Mouse (Mus musculus) embryonic facial prominence, embryonic 15.5 days (tissue): ENCODE measurements around the gene Olfml3. TPM values are rescaled to one million over a fixed set of nuclear protein-coding genes. Genes with fewer than 3 reads are reported as not detected.

ENCODE experiments used
- ATAC-seq: fragments of 200-750 bp; cut with Nextera tagmentation; 2 replicates; pipeline ENCODE4 v1.8.0; 2017; ENCODE audit warnings: low read depth, moderate TSS enrichment; ENCODE audit not compliant: insufficient number of reproducible peaks, low FRiP score, low TSS enrichment
- H3K27ac ChIP-seq: fragments of 300-500 bp; sonication (generic); replicated peaks from 2 replicates; pipeline ENCODE4 v1.5.1; 2015; ENCODE audit warnings: mild to moderate bottlenecking, inconsistent platforms
- H3K27me3 ChIP-seq: fragments of 300-500 bp; sonication (generic); 2 replicates; pipeline ENCODE4 v1.6.1; 2015; ENCODE audit warnings: inconsistent platforms
- H3K36me3 ChIP-seq: fragments of 300-500 bp; sonication (generic); 2 replicates; pipeline ENCODE4 v1.6.1; 2015; ENCODE audit warnings: mild to moderate bottlenecking, inconsistent platforms
- H3K4me1 ChIP-seq: fragments of 300-500 bp; sonication (generic); 2 replicates; pipeline ENCODE4 v1.6.1; 2015; ENCODE audit warnings: inconsistent platforms
- H3K4me2 ChIP-seq: fragments of 300-500 bp; sonication (generic); replicated peaks from 2 replicates; pipeline ENCODE4 v1.6.1; 2015; ENCODE audit warnings: mild to moderate bottlenecking, inconsistent platforms
- H3K4me3 ChIP-seq: fragments of 300-500 bp; sonication (generic); replicated peaks from 2 replicates; pipeline ENCODE4 v1.5.1; 2015; ENCODE audit warnings: mild to moderate bottlenecking, inconsistent platforms
- H3K9ac ChIP-seq: fragments of 300-500 bp; sonication (generic); 2 replicates; pipeline ENCODE4 v1.6.1; 2015; ENCODE audit warnings: inconsistent platforms
- H3K9me3 ChIP-seq: fragments of 300-500 bp; sonication (generic); replicated peaks from 2 replicates; pipeline ENCODE4 v1.6.1; 2016; ENCODE audit warnings: inconsistent platforms
- WGBS: fragments of 180-500 bp; shearing (Covaris S2); methylation state at CpG from one replicate; pipeline ENCODE4 v1.1.7; 2015; 5-methylcytosine and 5-hydroxymethylcytosine counted together
- polyA plus RNA-seq: library from polyadenylated mRNA; unstranded; fragments of >200 nt; fragmentation: Nextera tagmentation; extraction: Ambion mirVana; gene quantifications from 2 replicates; pipeline ENCODE4 v1.2.1, GENCODE M21; 2015

Olfml3 gene
- polyA plus RNA-seq, 1 experiment from 2014 or later, result 70.8 TPM

- H3K9ac ChIP-seq, result no peak overlapping the region
- H3K4me1 ChIP-seq, result 0 out of 2 replicates have a peak, but pooled peaks cover 3% of the 10 kb centered on the region
- no peaks in the 10 kb centered on the region for H3K9me3 ChIP-seq
- H3K4me2 ChIP-seq, result no peak overlapping the region
- 54% methylated on average over 3 of the region's 3 CpGs for WGBS
- H3K27me3 ChIP-seq, result no peaks in the 10 kb centered on the region
- no peak overlapping the region for H3K4me3 ChIP-seq
- no peak overlapping the region for H3K27ac ChIP-seq
- ATAC-seq, result no peak
- no peaks in the 10 kb centered on the region for H3K36me3 ChIP-seq
Measured at GRCm38 (mm10) chr3:103724137-103724536, 13.7 kb downstream of the Olfml3 start.

- Histone ChIP-seq H3K9me3 (no peaks in the 10 kb centered on the region), H3K36me3 (no peaks in the 10 kb centered on the region), H3K27me3 (no peaks in the 10 kb centered on the region), H3K4me3 (no peak overlapping the region), H3K4me1 (peaks cover 31% of the 10 kb centered on the region), H3K4me2 (no peak overlapping the region), H3K9ac (no peak overlapping the region), H3K27ac (no peak overlapping the region)
- ATAC-seq, result no peak
- 86% methylated on average over 4 of the region's 4 CpGs for WGBS
Measured at GRCm38 (mm10) chr3:103718728-103719127, 19.1 kb downstream of the Olfml3 start.

GRCm38 (mm10) chr3:103716774-103717760, 20.7 kb downstream of the Olfml3 start:
- WGBS, result 22% methylated on average over 15 of the region's 15 CpGs
- Histone ChIP-seq H3K9me3 (no peaks in the 10 kb centered on the region), H3K27ac (peak overlapping the region; percentile 78), H3K4me1 (peaks cover 31% of the 10 kb centered on the region), H3K36me3 (no peaks in the 10 kb centered on the region), H3K4me3 (no peak overlapping the region), H3K9ac (no peak overlapping the region), H3K4me2 (no peak overlapping the region), H3K27me3 (no peaks in the 10 kb centered on the region)
- ATAC-seq, result peak; percentile 74

- Histone ChIP-seq H3K27ac (peak overlapping the region; percentile 78), H3K4me1 (peaks cover 31% of the 10 kb centered on the region), H3K4me2 (no peak overlapping the region), H3K4me3 (no peak overlapping the region), H3K36me3 (no peaks in the 10 kb centered on the region), H3K9me3 (no peaks in the 10 kb centered on the region), H3K27me3 (no peaks in the 10 kb centered on the region), H3K9ac (no peak overlapping the region)
- 31% methylated on average over 11 of the region's 11 CpGs for WGBS
- ATAC-seq, result peak; percentile 58
Measured at GRCm38 (mm10) chr3:103715762-103716693, 21.8 kb downstream of the Olfml3 start.

GRCm38 (mm10) chr3:103714942-103715341, 22.9 kb downstream of the Olfml3 start:
- Histone ChIP-seq H3K27me3 (no peaks in the 10 kb centered on the region), H3K9ac (no peak overlapping the region), H3K36me3 (no peaks in the 10 kb centered on the region), H3K27ac (no peak overlapping the region), H3K4me3 (no peak overlapping the region), H3K4me1 (peaks cover 31% of the 10 kb centered on the region), H3K9me3 (no peaks in the 10 kb centered on the region), H3K4me2 (no peak overlapping the region)
- WGBS, result 73% methylated on average over 8 of the region's 8 CpGs
- no peak for ATAC-seq

GRCm38 (mm10) chr3:103714236-103714875, 23.4 kb downstream of the Olfml3 start:
- WGBS, result 60% methylated on average over 7 of the region's 7 CpGs
- H3K4me1 ChIP-seq, result peaks cover 29% of the 10 kb centered on the region
- no peak overlapping the region for H3K9ac ChIP-seq
- no peaks in the 10 kb centered on the region for H3K27me3 ChIP-seq
- no peak overlapping the region for H3K4me3 ChIP-seq
- no peak overlapping the region for H3K27ac ChIP-seq
- ATAC-seq, result no peak
- H3K36me3 ChIP-seq, result no peaks in the 10 kb centered on the region
- no peaks in the 10 kb centered on the region for H3K9me3 ChIP-seq
- H3K4me2 ChIP-seq, result no peak overlapping the region

GRCm38 (mm10) chr3:103712196-103712595, 25.6 kb downstream of the Olfml3 start:
- WGBS, result 98% methylated on average over 4 of the region's 4 CpGs
- Histone ChIP-seq H3K9me3 (no peaks in the 10 kb centered on the region), H3K4me3 (no peak overlapping the region), H3K27me3 (no peaks in the 10 kb centered on the region), H3K27ac (no peak overlapping the region), H3K4me1 (peaks cover 19% of the 10 kb centered on the region), H3K9ac (no peak overlapping the region), H3K4me2 (no peak overlapping the region), H3K36me3 (no peaks in the 10 kb centered on the region)
- no peak for ATAC-seq

GRCm38 (mm10) chr3:103709470-103710040, 28.2 kb downstream of the Olfml3 start:
- Histone ChIP-seq H3K9me3 (no peaks in the 10 kb centered on the region), H3K4me3 (no peak overlapping the region), H3K4me2 (no peak overlapping the region), H3K36me3 (no peaks in the 10 kb centered on the region), H3K4me1 (peaks cover 8% of the 10 kb centered on the region), H3K27ac (no peak overlapping the region), H3K9ac (no peak overlapping the region), H3K27me3 (no peaks in the 10 kb centered on the region)
- ATAC-seq, result no peak
- 92% methylated on average over 5 of the region's 5 CpGs for WGBS

GRCm38 (mm10) chr3:103705426-103705825, 32.4 kb downstream of the Olfml3 start:
- H3K4me3 ChIP-seq, result no peak overlapping the region
- 68% methylated on average over 12 of the region's 12 CpGs for WGBS
- no peaks in the 10 kb centered on the region for H3K36me3 ChIP-seq
- H3K9me3 ChIP-seq, result no peaks in the 10 kb centered on the region
- no peaks in the 10 kb centered on the region for H3K27me3 ChIP-seq
- no peak for ATAC-seq
- H3K27ac ChIP-seq, result no peak overlapping the region
- H3K4me1 ChIP-seq, result peaks cover 4% of the 10 kb centered on the region
- no peak overlapping the region for H3K9ac ChIP-seq
- H3K4me2 ChIP-seq, result no peak overlapping the region

- no peak overlapping the region for H3K4me3 ChIP-seq
- H3K36me3 ChIP-seq, result no peaks in the 10 kb centered on the region
- no peak overlapping the region for H3K9ac ChIP-seq
- H3K9me3 ChIP-seq, result no peaks in the 10 kb centered on the region
- no peak overlapping the region for H3K4me2 ChIP-seq
- ATAC-seq, result no peak
- peaks cover 4% of the 10 kb centered on the region for H3K4me1 ChIP-seq
- H3K27ac ChIP-seq, result no peak overlapping the region; the same call in 1 of the 2 replicates
- no peaks in the 10 kb centered on the region for H3K27me3 ChIP-seq
- WGBS, result 43% methylated on average over 6 of the region's 6 CpGs
Measured at GRCm38 (mm10) chr3:103704661-103705060, 33.1 kb downstream of the Olfml3 start.
